Mouse (Mus musculus): ENCODE data around the gene Antxrl.

The Antxrl gene

DNA sequence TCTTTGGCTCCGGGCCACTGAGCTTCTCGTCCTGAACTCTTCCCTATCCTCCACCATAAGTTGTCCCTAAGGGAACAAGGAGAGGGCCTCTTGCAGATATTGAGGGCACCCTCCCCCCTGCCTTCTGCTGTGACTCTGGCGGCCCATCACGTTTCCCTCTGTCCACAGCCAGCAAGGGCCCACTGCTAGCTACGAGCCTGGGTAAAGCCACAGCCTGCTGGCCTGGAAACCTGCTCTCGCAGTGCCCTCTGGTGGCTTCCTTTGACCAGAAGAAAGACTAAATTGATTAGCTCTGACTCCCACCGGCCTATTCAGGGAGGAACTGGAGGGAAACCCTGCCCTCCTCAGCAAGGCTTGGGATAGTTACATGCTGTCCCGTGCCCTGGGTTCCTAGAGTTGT is 52.4 kb downstream of the Antxrl start:
- DNase-seq, result peak; percentile 78

- peak; percentile 48 for DNase-seq
Observed at GRCm38 (mm10) chr14:34106389-34107062, 54.0 kb downstream of the Antxrl start.

- DNase-seq, result no peak
Observed at GRCm38 (mm10) chr14:34107594-34107993, 55.1 kb downstream of the Antxrl start.

DNA sequence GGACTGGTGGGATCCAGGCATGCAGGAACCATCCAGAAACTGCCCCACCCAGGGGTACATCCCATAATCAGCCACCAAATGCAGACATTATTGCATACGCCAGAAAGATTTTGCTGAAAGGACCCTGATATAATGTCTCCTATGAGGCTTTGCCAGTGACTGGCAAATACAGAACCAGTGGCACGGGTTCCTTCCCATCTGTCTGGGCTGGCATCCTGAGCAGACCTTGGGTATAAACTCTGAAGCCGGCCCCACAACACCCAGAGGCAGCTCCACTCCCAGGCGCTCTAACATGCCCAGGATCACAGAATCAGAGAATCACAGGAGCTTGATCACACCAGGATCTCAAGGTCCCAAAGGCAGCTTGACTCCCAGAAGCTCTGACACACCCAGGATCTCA is 61.8 kb downstream of the Antxrl start:
- no peak for DNase-seq

DNA sequence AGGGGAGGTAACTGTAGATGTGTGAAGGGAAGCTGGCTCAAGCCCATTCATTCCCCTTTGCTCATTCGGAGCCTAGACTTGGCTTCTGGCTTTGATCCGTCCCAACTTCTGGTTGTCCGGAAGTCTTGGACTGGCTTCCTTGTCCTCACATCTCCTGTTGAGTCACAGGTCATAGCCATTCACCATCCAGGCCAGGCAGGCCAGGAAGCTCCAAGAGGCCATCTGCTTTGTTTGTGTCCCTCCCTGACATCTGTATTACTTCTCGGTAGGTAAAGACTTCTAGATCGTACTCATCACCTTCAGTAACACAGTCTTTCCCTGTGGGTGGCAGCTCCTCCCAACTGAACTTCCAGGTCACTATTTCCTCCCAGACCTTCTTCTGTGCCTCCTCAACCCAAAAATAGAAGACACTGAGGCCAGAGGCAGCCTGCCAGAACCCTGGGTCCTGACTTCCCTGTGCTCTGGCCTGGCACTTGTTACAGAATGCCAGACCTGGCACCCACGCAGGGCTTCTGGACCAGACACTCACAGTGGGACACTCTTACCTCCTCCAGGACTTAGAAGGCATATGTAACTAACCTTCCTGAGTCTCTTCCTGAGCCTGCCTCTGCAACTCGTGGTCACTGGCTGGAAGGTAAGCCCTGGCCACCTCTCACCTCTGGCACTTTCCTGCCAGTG is 66.7 kb downstream of the Antxrl start:
- no peak for DNase-seq

DNA sequence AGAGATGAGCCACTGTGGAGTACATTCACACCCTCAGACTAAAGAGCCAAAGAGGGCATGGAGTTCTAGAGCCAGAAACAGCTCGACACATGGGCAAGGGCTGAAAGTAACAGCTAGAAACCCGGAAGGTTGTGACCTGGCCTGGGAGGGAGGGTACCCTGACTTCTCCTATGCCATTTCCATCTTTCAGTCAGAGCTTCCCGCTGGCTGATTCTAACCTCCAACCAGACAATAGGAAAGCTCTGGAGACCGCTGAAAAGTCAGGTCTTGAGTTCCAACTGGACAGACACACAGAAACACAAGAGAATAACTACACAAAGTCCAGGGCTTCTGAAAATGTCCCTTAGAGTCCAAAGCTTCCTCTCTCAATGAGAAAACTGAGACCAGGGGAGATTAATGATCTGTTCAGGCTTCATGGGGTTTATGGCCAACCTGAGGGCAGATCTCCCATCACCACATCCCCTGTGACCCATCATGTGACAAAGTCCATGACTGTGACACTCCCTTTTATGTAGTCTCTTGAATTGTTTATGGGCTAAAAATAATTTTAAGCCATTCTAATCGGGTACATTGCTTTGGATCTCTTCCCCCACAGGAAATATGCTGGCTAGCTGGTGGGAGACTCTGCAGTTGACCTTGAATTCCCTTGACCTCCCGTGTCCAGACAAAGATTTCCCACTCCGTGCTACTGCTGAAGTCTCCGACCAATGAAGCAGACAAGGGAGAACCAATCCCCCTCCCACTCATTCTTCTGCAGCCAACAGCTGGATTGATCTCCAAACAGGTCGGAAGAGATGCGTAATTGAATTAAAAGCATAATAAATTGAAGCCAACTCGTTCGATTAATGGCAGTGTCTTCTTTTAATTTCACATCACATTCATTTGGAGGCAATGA is 67.8 kb downstream of the Antxrl start:
- no peak for DNase-seq

- DNase-seq, result no peak
Observed at GRCm38 (mm10) chr14:34120923-34121351, 68.4 kb downstream of the Antxrl start.

DNA sequence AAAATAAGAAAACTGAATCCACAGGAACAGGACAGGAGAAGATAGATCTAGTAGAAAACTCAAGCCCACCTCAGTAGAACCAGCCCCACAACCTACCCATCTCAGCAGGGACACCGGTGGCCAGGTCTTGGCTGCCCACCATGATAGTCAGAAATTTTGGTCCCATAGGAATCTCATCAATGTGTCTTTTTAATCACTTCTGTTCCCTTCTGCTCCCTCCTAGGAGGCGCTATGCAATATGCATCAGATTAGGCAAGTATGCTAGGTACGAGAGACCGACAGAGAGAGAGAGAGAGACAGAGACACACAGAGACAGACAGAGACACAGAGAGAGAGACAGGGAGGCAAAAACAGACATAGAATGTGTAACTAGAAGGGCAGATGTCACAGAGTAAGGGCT is 69.2 kb downstream of the Antxrl start:
- no peak for DNase-seq
